Mouse (Mus musculus) frontal cortex, postnatal 25 days (tissue): ENCODE results near the gene Mrpl42.

Experiments used
- DNase-seq, 2 experiments: peaks; one replicate each; pipeline ENCODE4 v3.0.0; 2022; ENCODE audit warnings: low spot score in 2 of 2

The Mrpl42 gene

GRCm38 (mm10) chr10:95458050-95458806, 43.5 kb downstream of the Mrpl42 start:
- no peak for DNase-seq

GRCm38 (mm10) chr10:95457367-95458049, 44.2 kb downstream of the Mrpl42 start:
- no peak for DNase-seq

GRCm38 (mm10) chr10:95456103-95456502, 45.6 kb downstream of the Mrpl42 start:
- no peak for DNase-seq

GRCm38 (mm10) chr10:95453282-95453681, 48.5 kb downstream of the Mrpl42 start:
- DNase-seq, result no peak

- no peak for DNase-seq
Observed at GRCm38 (mm10) chr10:95449033-95449432, 52.7 kb downstream of the Mrpl42 start.

GRCm38 (mm10) chr10:95447954-95448353, 53.8 kb downstream of the Mrpl42 start:
- DNase-seq, result no peak

GRCm38 (mm10) chr10:95445104-95446056, 56.4 kb downstream of the Mrpl42 start:
- DNase-seq, result no peak

GRCm38 (mm10) chr10:95442334-95442733, 59.4 kb downstream of the Mrpl42 start:
- DNase-seq, result no peak

GRCm38 (mm10) chr10:95440566-95440965, 61.2 kb downstream of the Mrpl42 start:
- DNase-seq, result no peak

GRCm38 (mm10) chr10:95439718-95440339, 61.9 kb downstream of the Mrpl42 start:
- no peak for DNase-seq

GRCm38 (mm10) chr10:95438941-95439340, 62.8 kb downstream of the Mrpl42 start:
- no peak for DNase-seq
